Mouse (Mus musculus) limb, embryonic 11.5 days (tissue): Measurements from ENCODE around the gene Ctrb1. TPM values are rescaled to one million over a fixed set of nuclear protein-coding genes. Genes with fewer than 3 reads are reported as not detected.

Experiments
- ATAC-seq: fragments of 200-750 bp; cut with Nextera tagmentation; 2 replicates; pipeline ENCODE4 v1.8.0; 2017; ENCODE audit warnings: low read depth; ENCODE audit not compliant: insufficient number of reproducible peaks, low FRiP score, low TSS enrichment
- DNase-seq: peaks from one replicate; pipeline ENCODE4 v3.0.0-alpha.2; 2015; ENCODE audit warnings: low spot score
- H3K27ac ChIP-seq: fragments of 300-500 bp; sonication (generic); replicated peaks from 2 replicates; pipeline ENCODE4 v1.5.1; 2014; ENCODE audit warnings: low read depth, mild to moderate bottlenecking, low read length
- H3K27me3 ChIP-seq: fragments of 300-500 bp; sonication (generic); 2 replicates; pipeline ENCODE4 v1.6.1; 2014; ENCODE audit warnings: mild to moderate bottlenecking, low read length, mixed read lengths; ENCODE audit not compliant: control insufficient read depth, insufficient read depth
- H3K36me3 ChIP-seq: fragments of 300-500 bp; sonication (generic); 2 replicates; pipeline ENCODE4 v1.6.1; 2014; ENCODE audit warnings: mild to moderate bottlenecking, low read length, moderate library complexity, mixed read lengths; ENCODE audit not compliant: control insufficient read depth, insufficient read depth
- H3K4me1 ChIP-seq: fragments of 300-500 bp; sonication (generic); 2 replicates; pipeline ENCODE4 v1.6.1; 2014; ENCODE audit warnings: low read length, mixed read lengths; ENCODE audit not compliant: control insufficient read depth, insufficient read depth
- H3K4me2 ChIP-seq: fragments of 300-500 bp; sonication (generic); 2 replicates; pipeline ENCODE4 v1.6.1; 2014; ENCODE audit warnings: low read depth, mild to moderate bottlenecking, moderate library complexity; ENCODE audit not compliant: severe bottlenecking
- H3K4me3 ChIP-seq: fragments of 300-500 bp; sonication (generic); 2 replicates; pipeline ENCODE4 v1.5.1; 2014; ENCODE audit warnings: low read depth, low read length
- H3K9ac ChIP-seq: fragments of 300-500 bp; sonication (generic); 2 replicates; pipeline ENCODE4 v1.6.1; 2014; ENCODE audit warnings: mild to moderate bottlenecking, low read length
- H3K9me3 ChIP-seq: fragments of 300-500 bp; sonication (generic); 2 replicates; pipeline ENCODE4 v1.6.1; 2016; ENCODE audit warnings: low read length; ENCODE audit not compliant: control insufficient read depth
- WGBS: fragments of 180-500 bp; shearing (Covaris S2); extraction: QIAGEN DNeasy Blood & Tissue Kit; methylation state at CpG from one replicate; pipeline ENCODE4 v1.1.7; 2014; 5-methylcytosine and 5-hydroxymethylcytosine counted together
- microRNA-seq: library from miRNA; unstranded; fragments of <30 nt; microRNA quantifications from one replicate; pipeline ENCODE4, GENCODE M21; 2016
- polyA plus RNA-seq: library from polyadenylated mRNA; unstranded; fragments of >200 nt; fragmentation: Nextera tagmentation; extraction: Ambion mirVana; gene quantifications from 2 replicates; pipeline ENCODE4 v1.2.1, GENCODE M21; 2014

Ctrb1 gene
- polyA plus RNA-seq, 1 experiment from 2014 or later, result not detected

DNA sequence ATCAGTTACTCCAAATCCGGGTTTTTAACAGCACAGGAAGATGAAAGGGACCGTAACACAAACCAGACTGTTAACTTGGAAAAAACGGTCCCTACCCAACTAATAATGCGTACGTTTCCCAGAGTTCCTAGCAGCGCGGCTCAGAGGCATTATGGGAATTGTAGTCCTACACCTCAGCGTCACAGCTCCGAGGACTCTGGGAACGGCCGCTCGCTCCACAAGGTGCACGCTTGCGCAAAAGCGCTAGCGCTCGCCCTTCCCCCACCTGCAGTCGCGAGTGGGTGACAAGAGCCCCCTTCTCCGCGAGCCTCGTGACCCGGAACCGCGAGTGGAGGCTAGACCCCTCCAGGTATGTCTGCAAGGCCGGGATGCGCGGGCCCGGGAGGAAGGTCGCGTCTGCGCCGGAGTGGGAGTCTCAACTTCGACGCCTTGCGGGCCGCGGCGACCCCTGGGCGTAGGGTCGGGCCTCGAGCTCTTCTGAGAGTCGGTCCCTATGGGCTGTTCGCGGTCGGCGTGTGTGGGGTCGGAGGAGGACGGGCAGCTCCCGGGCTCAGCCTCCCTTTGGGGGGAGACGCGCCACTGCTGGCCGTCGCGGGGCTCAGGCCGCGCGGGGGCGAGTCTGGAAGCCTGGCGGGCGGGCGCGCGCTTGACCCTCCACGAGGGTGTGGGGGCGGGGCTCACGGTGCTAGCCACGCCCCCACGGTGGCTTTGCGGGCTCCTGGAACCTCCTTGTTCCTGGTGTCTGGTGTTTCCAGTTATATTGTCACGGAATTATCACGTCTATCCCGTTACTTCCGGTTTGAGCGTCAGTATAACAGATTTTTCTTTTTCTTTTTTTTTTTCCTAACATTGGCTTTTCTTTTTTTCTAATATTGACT is 47.3 kb downstream of the Ctrb1 start, which contains the start of gene Zfp1:
TSS of gene Zfp1 (plus strand) at position 138 of the 878 bp plus-strand sequence.
- WGBS, result under 1% methylated on average over 74 of the region's 75 CpGs
- DNase-seq, result peak; percentile 93
- no peaks in the 10 kb centered on the region for H3K27me3 ChIP-seq
- H3K9ac ChIP-seq, result peak within 1 kb of the TSS; percentile 87
- peak; percentile 97 for ATAC-seq
- no peaks in the 10 kb centered on the region for H3K36me3 ChIP-seq
- 0 out of 2 replicates have a peak, but pooled peaks cover 4% of the 10 kb centered on the region for H3K4me1 ChIP-seq
- no peaks in the 10 kb centered on the region for H3K9me3 ChIP-seq
- peak within 1 kb of the TSS; percentile 60 for H3K4me2 ChIP-seq
- H3K4me3 ChIP-seq, result peak within 1 kb of the TSS; percentile 66
- peak within 1 kb of the TSS; percentile 68 for H3K27ac ChIP-seq

DNA sequence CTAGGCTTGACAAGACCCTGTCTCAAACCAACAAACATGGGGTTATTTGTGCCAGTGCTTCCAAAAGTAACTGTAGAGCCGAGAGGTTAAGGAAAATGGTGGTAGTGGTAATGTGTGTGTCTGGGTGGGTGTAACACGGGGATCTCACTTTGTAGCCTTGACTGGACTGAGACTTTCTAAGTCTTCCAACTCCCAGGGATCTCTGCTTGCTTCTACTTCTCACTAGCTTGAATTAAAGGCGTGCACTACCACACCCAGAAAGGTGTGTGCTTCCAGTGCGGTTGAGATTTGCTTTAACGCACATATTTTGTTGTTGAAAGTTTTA is 47.9 kb downstream of the Ctrb1 start:
- WGBS, result 10% methylated on average over 5 of the region's 5 CpGs
- H3K4me2 ChIP-seq, result peak overlapping the region; percentile 60
- 0 out of 2 replicates have a peak, but pooled peaks cover 4% of the 10 kb centered on the region for H3K4me1 ChIP-seq
- H3K36me3 ChIP-seq, result no peaks in the 10 kb centered on the region
- H3K9me3 ChIP-seq, result no peaks in the 10 kb centered on the region
- peak overlapping the region; percentile 67 for H3K9ac ChIP-seq
- H3K27me3 ChIP-seq, result no peaks in the 10 kb centered on the region
- H3K4me3 ChIP-seq, result peak overlapping the region; percentile 66
- peak overlapping the region; percentile 68; the same call in 1 of the 2 replicates for H3K27ac ChIP-seq
- DNase-seq (no peak), ATAC-seq (peak; percentile 23; the same call in 1 of the 2 replicates)

DNA sequence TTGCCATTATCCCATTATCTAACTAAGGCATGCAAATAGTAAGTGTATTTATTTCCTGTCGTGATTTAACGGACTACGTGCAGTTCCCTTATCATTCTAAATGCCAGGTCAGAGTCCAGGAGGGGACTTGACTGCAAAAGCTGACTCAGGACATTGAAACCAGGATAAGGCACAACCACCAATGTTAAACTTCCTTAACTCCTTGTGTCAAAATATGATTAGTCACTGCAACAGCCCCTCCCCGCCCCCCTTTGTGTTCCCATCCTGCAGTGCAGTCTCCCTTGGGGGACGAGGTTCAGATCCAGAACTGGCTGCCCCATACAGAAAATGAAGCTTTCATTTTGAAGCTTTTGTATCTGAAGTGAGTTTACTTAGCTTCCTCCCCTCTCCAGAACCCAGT is 48.3 kb downstream of the Ctrb1 start:
- no peaks in the 10 kb centered on the region for H3K9me3 ChIP-seq
- 0 out of 2 replicates have a peak overlapping the region, but pooled peaks have one; percentile 68 for H3K27ac ChIP-seq
- peak overlapping the region; percentile 66 for H3K4me3 ChIP-seq
- H3K36me3 ChIP-seq, result no peaks in the 10 kb centered on the region
- DNase-seq (no peak), ATAC-seq (no peak)
- H3K4me1 ChIP-seq, result 0 out of 2 replicates have a peak, but pooled peaks cover 4% of the 10 kb centered on the region
- no peaks in the 10 kb centered on the region for H3K27me3 ChIP-seq
- H3K9ac ChIP-seq, result no peak overlapping the region
- H3K4me2 ChIP-seq, result peak overlapping the region; percentile 60
- 74% methylated on average over 5 of the region's 5 CpGs for WGBS

DNA sequence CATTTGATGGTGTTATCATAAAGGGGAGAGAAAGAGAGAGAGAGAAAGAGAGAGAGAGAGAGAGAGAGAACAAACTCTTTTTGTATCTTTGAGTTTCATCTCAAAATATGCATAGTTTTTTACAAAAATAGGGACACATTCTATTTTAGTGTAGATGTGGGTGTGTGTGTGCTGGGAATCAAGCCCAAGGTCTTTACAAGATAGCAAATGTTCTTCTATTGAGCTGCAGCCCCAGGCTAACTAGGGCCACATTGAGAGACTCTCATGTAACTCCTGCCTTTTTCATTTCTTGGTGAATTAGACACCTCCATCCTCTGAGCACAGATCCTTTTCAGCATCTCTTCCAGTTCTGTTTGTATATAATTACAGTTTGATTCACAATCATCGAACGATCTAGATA is 49.7 kb downstream of the Ctrb1 start:
- H3K27ac ChIP-seq, result no peak overlapping the region
- H3K9me3 ChIP-seq, result no peaks in the 10 kb centered on the region
- H3K4me1 ChIP-seq, result 0 out of 2 replicates have a peak, but pooled peaks cover 4% of the 10 kb centered on the region
- no peak overlapping the region for H3K9ac ChIP-seq
- no peak overlapping the region for H3K4me3 ChIP-seq
- H3K27me3 ChIP-seq, result no peaks in the 10 kb centered on the region
- 93% methylated on average over 2 of the region's 2 CpGs for WGBS
- DNase-seq (no peak), ATAC-seq (no peak)
- no peaks in the 10 kb centered on the region for H3K36me3 ChIP-seq
- H3K4me2 ChIP-seq, result no peak overlapping the region

DNA sequence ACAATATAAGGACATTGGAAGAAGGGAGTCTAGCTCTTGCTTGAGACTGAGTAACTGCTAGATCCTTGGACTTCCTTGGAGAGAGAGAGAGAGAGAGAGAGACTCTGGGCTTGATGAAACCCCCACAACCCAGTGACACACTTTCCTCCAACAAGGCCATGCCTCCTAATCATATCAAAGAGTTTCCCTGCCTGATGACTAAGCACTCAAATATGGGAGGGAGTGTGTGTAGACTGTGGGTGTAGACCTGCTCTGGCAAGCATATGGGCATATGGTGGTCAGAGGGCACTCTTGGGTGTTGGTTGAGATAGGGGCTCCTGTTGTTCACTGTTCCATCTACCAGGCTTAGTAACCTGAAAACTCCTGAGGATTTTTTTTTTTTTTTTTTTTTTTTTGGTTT is 52.7 kb downstream of the Ctrb1 start:
- Histone ChIP-seq H3K4me1 (0 out of 2 replicates have a peak, but pooled peaks cover 4% of the 10 kb centered on the region), H3K36me3 (no peaks in the 10 kb centered on the region), H3K27ac (no peak overlapping the region), H3K9me3 (no peaks in the 10 kb centered on the region), H3K9ac (no peak overlapping the region), H3K4me2 (no peak overlapping the region), H3K27me3 (no peaks in the 10 kb centered on the region), H3K4me3 (no peak overlapping the region)
- ATAC-seq, result no peak
- DNase-seq, result no peak

Small RNAs within 50 kb of the gene (microRNA-seq; reads per million reads assigned to microRNA genes)
- not detected for gene Mir7076

Other genes with a start within 250 kb of the Ctrb1 start
- gene Wdr59, start 168.9 kb downstream of the Ctrb1 start, polyA plus RNA-seq, result 4.5 and 4.9 TPM in 2 replicates
- 49.9 and 51.7 TPM in 2 replicates for gene Znrf1, start 154.9 kb downstream of the Ctrb1 start, polyA plus RNA-seq
- gene Ldhd, start 60.6 kb downstream of the Ctrb1 start, polyA plus RNA-seq, result 0.04 and 0.11 TPM in 2 replicates
- gene Zfp1, start 47.6 kb downstream of the Ctrb1 start, polyA plus RNA-seq, result 22.8 and 23.3 TPM in 2 replicates
- gene Bcar1, start 52.8 kb upstream of the Ctrb1 start, polyA plus RNA-seq, result 40.4 and 47.9 TPM in 2 replicates
- gene Cfdp1, start 163.3 kb upstream of the Ctrb1 start, polyA plus RNA-seq, result 268 TPM in 2 replicates
- gene Tmem170, start 185.7 kb upstream of the Ctrb1 start, polyA plus RNA-seq, result 7.7 and 7.8 TPM in 2 replicates
- 2.5 and 2.9 TPM in 2 replicates for gene Chst5, start 219.4 kb upstream of the Ctrb1 start, polyA plus RNA-seq
- gene Tmem231, start 242.9 kb upstream of the Ctrb1 start, polyA plus RNA-seq, result 19.8 and 21.9 TPM in 2 replicates
- gene Gabarapl2, start 249.7 kb upstream of the Ctrb1 start, polyA plus RNA-seq, result 179 and 182 TPM in 2 replicates